Mouse (Mus musculus) hematopoietic stem cell, adult 5-6 weeks (primary cell): ENCODE measurements around the gene Snrnp40. TPM values are rescaled to one million over a fixed set of nuclear protein-coding genes. Genes with fewer than 3 reads are reported as not detected.

ENCODE experiments used
- ATAC-seq, 2 experiments: fragments of 125-278 bp in 1 of 2; replicated peaks in 1 of 2; 2 replicates each; pipeline ENCODE4 v1.8.0; 2016 to 2017; ENCODE audit warnings: inconsistent platforms in 2 of 2, mild to moderate bottlenecking in 2 of 2, moderate number of reproducible peaks in 2 of 2, low read depth in 1 of 2, moderate TSS enrichment in 1 of 2; ENCODE audit not compliant: low FRiP score in 2 of 2, poor library complexity in 2 of 2, severe bottlenecking in 2 of 2, insufficient read depth in 1 of 2, low TSS enrichment in 1 of 2
- total RNA-seq: library from RNA; stranded (forward); fragments of 172-1452, 232-1000 nt; gene quantifications from 2 replicates; pipeline ENCODE4 v1.2.3, GENCODE M21; 2017

Gene Snrnp40
- total RNA-seq, 1 experiment from 2014 or later, result 52.8 TPM

- no peak for ATAC-seq
Measured at GRCm38 (mm10) chr4:130357946-130358345, 2.0 kb upstream of the Snrnp40 start.

GRCm38 (mm10) chr4:130360238-130360590 lies 282 bp downstream of the Snrnp40 start:
- ATAC-seq, result no peak

- ATAC-seq, result no peak
Measured at GRCm38 (mm10) chr4:130376675-130377074, 16.7 kb downstream of the Snrnp40 start.

- ATAC-seq, result no peak
Measured at GRCm38 (mm10) chr4:130377500-130377899, 17.6 kb downstream of the Snrnp40 start.

GRCm38 (mm10) chr4:130379181-130379580 lies 19.2 kb downstream of the Snrnp40 start:
- ATAC-seq, result no peak

- ATAC-seq, result no peak
Measured at GRCm38 (mm10) chr4:130380418-130380817, 20.5 kb downstream of the Snrnp40 start.

GRCm38 (mm10) chr4:130387256-130387655 lies 27.3 kb downstream of the Snrnp40 start:
- no peak for ATAC-seq

GRCm38 (mm10) chr4:130389496-130389895 lies 29.6 kb downstream of the Snrnp40 start:
- ATAC-seq, result no peak

- ATAC-seq, result no peak
Measured at GRCm38 (mm10) chr4:130389927-130390326, 30.0 kb downstream of the Snrnp40 start.

GRCm38 (mm10) chr4:130391265-130391664 lies 31.3 kb downstream of the Snrnp40 start:
- no peak for ATAC-seq

Other genes with a start within 250 kb of the Snrnp40 start
- gene Hcrtr1, start 220.8 kb upstream of the Snrnp40 start, total RNA-seq, result not detected in 2 replicates
- 2.3 and 6.8 TPM in 2 replicates for gene Tinagl1, start 185.0 kb upstream of the Snrnp40 start, total RNA-seq
- gene Gm853, start 137.7 kb upstream of the Snrnp40 start, total RNA-seq, result not detected in 2 replicates
- gene Serinc2, start 80.9 kb upstream of the Snrnp40 start, total RNA-seq, result not detected in 2 replicates
- not detected in 2 replicates for gene Fabp3, start 51.5 kb upstream of the Snrnp40 start, total RNA-seq
- gene Gm10570, start 51.5 kb upstream of the Snrnp40 start, total RNA-seq, result not detected in 2 replicates
- gene Zcchc17, start 189 bp upstream of the Snrnp40 start, total RNA-seq, result 60.8 and 78.6 TPM in 2 replicates
- 0.31 and 1.1 TPM in 2 replicates for gene Nkain1, start 214.0 kb downstream of the Snrnp40 start, total RNA-seq